Mouse (Mus musculus) erythroblast, embryonic 14.5 days (primary cell): ENCODE data around the gene Lcp2. TPM values are rescaled to one million over a fixed set of nuclear protein-coding genes. Genes with fewer than 3 reads are reported as not detected.

Experiments
- H3K27me3 ChIP-seq: 2 replicates; pipeline ENCODE4 v1.6.1; 2012; ENCODE audit warnings: inconsistent platforms; ENCODE audit not compliant: control insufficient read depth
- H3K36me3 ChIP-seq: 2 replicates; pipeline ENCODE4 v1.6.1; 2012; ENCODE audit warnings: mild to moderate bottlenecking, inconsistent platforms; ENCODE audit not compliant: control insufficient read depth
- H3K4me1 ChIP-seq: 2 replicates; pipeline ENCODE4 v1.6.1; 2012; ENCODE audit warnings: inconsistent platforms; ENCODE audit not compliant: control insufficient read depth
- H3K4me3 ChIP-seq: replicated peaks from 2 replicates; pipeline ENCODE3; 2012; ENCODE audit warnings: moderate library complexity, mild to moderate bottlenecking, inconsistent platforms
- H3K9me3 ChIP-seq: 2 replicates; pipeline ENCODE4 v1.6.1; 2012; ENCODE audit warnings: low read length, inconsistent platforms, mixed read lengths; ENCODE audit not compliant: control insufficient read depth
- GATA1 ChIP-seq: IDR thresholded peaks from 2 replicates; pipeline ENCODE4 v1.6.1; 2012; ENCODE audit warnings: low read length, inconsistent platforms, mixed read lengths
- TAL1 ChIP-seq: IDR thresholded peaks from 3 replicates; pipeline ENCODE4 v1.6.1; 2012; ENCODE audit warnings: low read length, inconsistent platforms, mixed read lengths
- polyA plus RNA-seq: library from polyadenylated mRNA; stranded (reverse); fragments of >175 nt; gene quantifications from 2 replicates; pipeline ENCODE4 v1.2.3, GENCODE M21; 2012

Lcp2 gene
- polyA plus RNA-seq, 1 experiment = 0.05 TPM

- no peak for TF ChIP-seq GATA1
- TF ChIP-seq TAL1 = no peak
- no peaks in the 10 kb centered on the region for H3K36me3 ChIP-seq
- peaks cover 4% of the 10 kb centered on the region for H3K4me1 ChIP-seq
- H3K27me3 ChIP-seq = no peaks in the 10 kb centered on the region
- H3K9me3 ChIP-seq = no peaks in the 10 kb centered on the region
- no peak overlapping the region for H3K4me3 ChIP-seq
Observed at GRCm38 (mm10) chr11:34054031-34054727, 7.5 kb downstream of the Lcp2 start.

GRCm38 (mm10) chr11:34056715-34057114, 10.0 kb downstream of the Lcp2 start:
- no peaks in the 10 kb centered on the region for H3K9me3 ChIP-seq
- no peak overlapping the region for H3K4me3 ChIP-seq
- TF ChIP-seq TAL1 (no peak), GATA1 (no peak)
- peaks cover 6% of the 10 kb centered on the region for H3K4me1 ChIP-seq
- no peaks in the 10 kb centered on the region for H3K36me3 ChIP-seq
- no peaks in the 10 kb centered on the region for H3K27me3 ChIP-seq

GRCm38 (mm10) chr11:34058332-34058731, 11.6 kb downstream of the Lcp2 start:
- TF ChIP-seq GATA1 = no peak
- TF ChIP-seq TAL1 = no peak
- no peaks in the 10 kb centered on the region for H3K9me3 ChIP-seq
- no peaks in the 10 kb centered on the region for H3K36me3 ChIP-seq
- H3K4me1 ChIP-seq = peaks cover 7% of the 10 kb centered on the region
- no peaks in the 10 kb centered on the region for H3K27me3 ChIP-seq
- H3K4me3 ChIP-seq = no peak overlapping the region

GRCm38 (mm10) chr11:34058960-34059359, 12.2 kb downstream of the Lcp2 start:
- Histone ChIP-seq H3K36me3 (no peaks in the 10 kb centered on the region), H3K4me3 (no peak overlapping the region), H3K9me3 (no peaks in the 10 kb centered on the region), H3K27me3 (no peaks in the 10 kb centered on the region), H3K4me1 (peaks cover 9% of the 10 kb centered on the region)
- TF ChIP-seq TAL1 (no peak), GATA1 (no peak)

GRCm38 (mm10) chr11:34061740-34062139, 15.0 kb downstream of the Lcp2 start:
- Histone ChIP-seq H3K36me3 (no peaks in the 10 kb centered on the region), H3K4me3 (no peak overlapping the region)

GRCm38 (mm10) chr11:34063257-34063656, 16.5 kb downstream of the Lcp2 start:
- TF ChIP-seq TAL1 (no peak), GATA1 (no peak)
- H3K27me3 ChIP-seq = no peaks in the 10 kb centered on the region
- no peaks in the 10 kb centered on the region for H3K9me3 ChIP-seq
- no peaks in the 10 kb centered on the region for H3K36me3 ChIP-seq
- H3K4me3 ChIP-seq = no peak overlapping the region
- peaks cover 10% of the 10 kb centered on the region for H3K4me1 ChIP-seq

More at GRCm38 (mm10) chr11:34061740-34062139, 15.0 kb downstream of the Lcp2 start:
- no peaks in the 10 kb centered on the region for H3K9me3 ChIP-seq
- TF ChIP-seq GATA1 = no peak
- TF ChIP-seq TAL1 = no peak
- H3K27me3 ChIP-seq = no peaks in the 10 kb centered on the region
- H3K4me1 ChIP-seq = peaks cover 10% of the 10 kb centered on the region

GRCm38 (mm10) chr11:34063702-34064485, 17.2 kb downstream of the Lcp2 start:
- peaks cover 8% of the 10 kb centered on the region for H3K4me1 ChIP-seq
- no peak overlapping the region for H3K4me3 ChIP-seq
- no peaks in the 10 kb centered on the region for H3K9me3 ChIP-seq
- TF ChIP-seq TAL1 = no peak
- no peak for TF ChIP-seq GATA1
- no peaks in the 10 kb centered on the region for H3K27me3 ChIP-seq
- no peaks in the 10 kb centered on the region for H3K36me3 ChIP-seq

GRCm38 (mm10) chr11:34070596-34070995, 23.9 kb downstream of the Lcp2 start:
- H3K4me1 ChIP-seq = no peaks in the 10 kb centered on the region; the same call in 1 of the 2 replicates
- TF ChIP-seq GATA1 = no peak
- TF ChIP-seq TAL1 = no peak
- no peak overlapping the region for H3K4me3 ChIP-seq
- H3K9me3 ChIP-seq = no peaks in the 10 kb centered on the region
- H3K36me3 ChIP-seq = no peaks in the 10 kb centered on the region
- no peaks in the 10 kb centered on the region for H3K27me3 ChIP-seq

- Histone ChIP-seq H3K36me3 (no peaks in the 10 kb centered on the region), H3K27me3 (no peaks in the 10 kb centered on the region), H3K9me3 (no peaks in the 10 kb centered on the region), H3K4me1 (no peaks in the 10 kb centered on the region; the same call in 1 of the 2 replicates), H3K4me3 (no peak overlapping the region)
- TF ChIP-seq TAL1 = no peak
- TF ChIP-seq GATA1 = no peak
Observed at GRCm38 (mm10) chr11:34072309-34072708, 25.6 kb downstream of the Lcp2 start.
